Mouse (Mus musculus): ENCODE measurements around the gene Vwa8.

The Vwa8 gene

DNA sequence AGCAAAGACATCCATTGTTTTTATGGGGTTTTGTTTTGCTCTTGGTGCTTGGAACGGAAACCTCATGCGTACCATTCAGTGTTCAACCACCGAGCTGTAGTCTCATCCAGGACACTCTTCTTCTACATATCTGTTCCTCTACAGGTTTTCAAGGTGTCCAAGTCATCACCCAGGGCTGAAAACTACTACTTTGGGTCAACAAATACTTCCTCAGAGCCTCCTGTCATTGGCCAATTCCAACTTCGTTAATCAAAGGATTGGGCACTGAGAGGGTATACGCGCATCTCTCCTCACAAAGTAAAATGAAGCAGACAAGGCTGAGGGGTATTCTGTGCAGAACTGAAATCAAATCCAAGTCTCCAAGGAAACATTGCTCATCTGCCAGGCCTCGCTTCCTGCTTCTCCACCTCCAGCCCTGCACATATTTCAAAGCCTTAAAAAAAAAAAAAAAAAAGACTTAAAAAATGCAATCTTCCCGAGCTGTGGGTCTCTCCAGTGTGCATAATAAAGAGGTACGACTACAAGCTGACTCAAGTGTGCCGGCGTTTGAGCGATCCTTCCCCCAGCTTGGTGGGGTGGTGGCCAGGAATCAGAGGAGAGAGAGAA, 374.7 kb downstream of the Vwa8 start:
- in situ Hi-C loops (cut with MboI): no loop called here

DNA sequence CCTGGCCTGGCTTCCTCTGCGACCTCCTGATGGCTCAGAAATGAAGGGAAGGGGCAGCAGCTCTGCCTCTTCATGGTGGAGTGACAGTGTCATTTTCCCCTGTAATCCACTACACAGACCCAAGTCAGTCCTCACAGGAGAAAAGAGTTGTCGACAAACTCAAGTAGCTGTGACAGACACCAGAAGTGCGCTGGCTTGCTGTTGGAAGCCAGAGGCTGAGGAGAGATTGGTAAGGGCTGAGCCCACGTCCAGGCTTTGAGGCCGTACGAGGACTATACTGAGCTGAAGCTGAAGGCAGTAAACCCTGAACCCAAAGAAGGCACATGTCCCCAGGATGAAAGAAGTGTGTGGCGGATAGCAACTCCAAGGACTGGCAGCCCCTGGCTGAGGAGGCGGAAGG, 376.6 kb downstream of the Vwa8 start:
- in situ Hi-C loops (cut with MboI): no loop called here

- in situ Hi-C loops (cut with MboI): no loop called here
Measured at GRCm38 (mm10) chr14:79226056-79226455, 377.2 kb downstream of the Vwa8 start.

GRCm38 (mm10) chr14:79226741-79227140, 377.9 kb downstream of the Vwa8 start:
- in situ Hi-C loops (cut with MboI): no loop called here

DNA sequence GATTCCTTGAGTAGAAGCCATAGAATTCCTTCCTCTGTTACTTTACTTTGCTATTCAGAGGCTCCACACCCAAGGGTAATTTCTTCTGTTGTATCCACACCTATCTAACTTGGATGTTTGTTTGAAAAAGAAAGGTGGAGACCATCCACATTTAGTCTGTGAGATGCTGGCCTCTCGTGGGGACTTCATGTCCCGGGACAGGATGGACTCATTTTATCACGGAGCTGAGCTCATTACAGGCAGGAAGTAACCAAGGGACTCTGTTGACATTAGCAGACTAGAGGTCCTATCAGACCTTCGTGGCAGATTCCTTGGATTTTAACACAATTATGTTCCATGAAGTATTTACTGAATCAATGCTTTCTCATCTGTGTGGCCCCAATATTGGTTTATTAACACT, 379.1 kb downstream of the Vwa8 start:
- in situ Hi-C loops (cut with MboI): no loop called here

GRCm38 (mm10) chr14:79231677-79232076, 382.8 kb downstream of the Vwa8 start:
- in situ Hi-C loops (cut with MboI): no loop called here

GRCm38 (mm10) chr14:79233697-79234096, 384.8 kb downstream of the Vwa8 start:
- in situ Hi-C loops (cut with MboI): no loop called here

GRCm38 (mm10) chr14:79234513-79234912, 385.7 kb downstream of the Vwa8 start:
- in situ Hi-C loops (cut with MboI): no loop called here

DNA sequence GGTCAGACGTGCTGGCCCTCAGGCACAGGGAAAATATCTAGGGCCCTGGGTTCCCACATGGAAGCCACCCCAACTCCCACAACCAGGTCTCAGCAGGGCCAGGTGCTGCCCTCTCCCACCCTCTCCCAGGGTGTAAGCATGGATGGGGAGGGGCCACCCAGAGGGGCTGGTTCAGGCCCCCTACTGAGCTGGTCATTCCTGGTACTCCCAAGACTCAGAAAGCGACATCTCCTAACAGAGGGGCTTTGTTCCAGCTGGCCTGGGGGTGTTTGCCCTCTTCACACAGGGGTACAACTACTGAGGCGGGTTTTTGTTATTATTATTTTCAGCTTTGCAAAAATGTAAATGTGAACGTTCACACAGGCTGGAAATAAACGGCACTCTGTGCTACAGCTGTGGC, 386.3 kb downstream of the Vwa8 start:
- in situ Hi-C loops (cut with MboI): no loop called here

DNA sequence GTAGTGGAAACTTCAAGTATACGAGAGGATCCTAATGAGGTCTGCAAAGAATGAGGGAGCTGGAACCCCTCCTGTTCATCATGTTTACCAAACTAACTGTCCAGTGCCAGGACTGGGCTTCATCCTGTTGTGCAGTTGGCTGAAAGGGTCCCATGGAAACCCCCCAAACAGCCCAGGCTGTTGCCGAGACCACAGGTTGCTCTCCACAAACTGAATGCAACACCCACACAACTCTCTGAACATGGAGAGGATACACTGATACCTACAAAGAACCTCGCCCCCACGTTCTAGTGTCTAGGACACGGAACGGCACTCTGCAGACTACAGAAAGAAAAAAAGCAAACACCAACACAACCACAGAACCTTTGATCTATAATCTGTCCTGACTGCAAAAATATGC, 387.4 kb downstream of the Vwa8 start:
- in situ Hi-C loops (cut with MboI): no loop called here

- in situ Hi-C loops (cut with MboI): no loop called here
Measured at GRCm38 (mm10) chr14:79239402-79239801, 390.6 kb downstream of the Vwa8 start.

GRCm38 (mm10) chr14:79241057-79241570, 392.3 kb downstream of the Vwa8 start:
- in situ Hi-C loops (cut with MboI): no loop called here

- in situ Hi-C loops (cut with MboI): no loop called here
Measured at GRCm38 (mm10) chr14:79241656-79242385, 393.0 kb downstream of the Vwa8 start.

- in situ Hi-C loops (cut with MboI): no loop called here
Measured at GRCm38 (mm10) chr14:79242386-79242720, 393.5 kb downstream of the Vwa8 start.

- in situ Hi-C loops (cut with MboI): no loop called here
Measured at GRCm38 (mm10) chr14:79243038-79243883, 394.4 kb downstream of the Vwa8 start.

DNA sequence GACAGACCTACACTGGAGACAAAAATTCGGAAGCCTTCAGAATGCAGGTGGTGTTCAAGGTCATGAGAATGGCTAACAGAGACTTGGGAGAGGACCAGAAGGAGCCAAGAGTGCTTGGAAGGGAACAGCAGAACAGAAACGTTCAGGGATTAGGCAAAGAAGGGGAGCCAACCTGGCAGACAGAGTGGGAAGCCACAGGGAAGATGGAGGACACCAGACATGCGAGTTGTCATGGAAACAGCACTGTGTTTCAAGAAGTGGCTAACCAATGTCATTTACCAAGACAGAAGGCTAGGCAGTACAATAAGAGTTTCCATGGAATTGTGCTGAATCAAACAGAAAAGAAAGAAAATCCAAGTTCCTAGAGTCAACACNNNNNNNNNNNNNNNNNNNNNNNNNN, 395.7 kb downstream of the Vwa8 start:
- in situ Hi-C loops (cut with MboI): no loop called here

- in situ Hi-C loops (cut with MboI): no loop called here
Measured at GRCm38 (mm10) chr14:79251727-79252285, 403.0 kb downstream of the Vwa8 start.

All from mature B cell (primary cell).